Mouse (Mus musculus): ENCODE data around the gene Paxx. TPM values are rescaled to one million over a fixed set of nuclear protein-coding genes. Genes with fewer than 3 reads are reported as not detected.

Paxx gene
- polyA plus RNA-seq, 1 experiment from 2014 or later = 109 TPM

GRCm38 (mm10) chr2:25500576-25501405, 39.9 kb upstream of the Paxx start, which contains the start of gene Fbxw5:
Gene Fbxw5, plus strand, starts transcription at chr2:25500750.
- Histone ChIP-seq H3K4me2 (replicated peaks) (peak within 1 kb of the TSS; percentile 97), H3K27me3 (ENCODE audit: control insufficient read depth, insufficient read depth, low read length) (no peaks in the 10 kb centered on the region), H3K9ac (peak within 1 kb of the TSS; percentile 92), H3K9me3 (ENCODE audit: control insufficient read depth, low read length) (no peaks in the 10 kb centered on the region), H3K4me3 (replicated peaks; ENCODE audit: low read length) (peak within 1 kb of the TSS; percentile 71), H3K27ac (peak within 1 kb of the TSS; percentile 72), H3K36me3 (replicated peaks; ENCODE audit: control insufficient read depth, insufficient read depth) (peaks cover 34% of the 10 kb centered on the region), H3K4me1 (replicated peaks; ENCODE audit: control insufficient read depth, insufficient read depth, low read length) (peaks cover 11% of the 10 kb centered on the region)
- 1% methylated on average over 32 of the region's 44 CpGs for WGBS
- ATAC-seq (ENCODE audit: low FRiP score) = peak; percentile 87
- DNase-seq (ENCODE audit: low spot score) = peak; percentile 94

- H3K36me3 ChIP-seq (replicated peaks; ENCODE audit: control insufficient read depth, insufficient read depth) = peaks cover 27% of the 10 kb centered on the region
- DNase-seq (ENCODE audit: low spot score) (no peak), ATAC-seq (ENCODE audit: low FRiP score) (peak; percentile 41; the same call in 1 of the 2 replicates)
- H3K27ac ChIP-seq = 0 out of 2 replicates have a peak overlapping the region, but pooled peaks have one; percentile 34
- H3K4me3 ChIP-seq (replicated peaks; ENCODE audit: low read length) = peak overlapping the region; percentile 71
- no peaks in the 10 kb centered on the region for H3K9me3 ChIP-seq (ENCODE audit: control insufficient read depth, low read length)
- peaks cover 11% of the 10 kb centered on the region for H3K4me1 ChIP-seq (replicated peaks; ENCODE audit: control insufficient read depth, insufficient read depth, low read length)
- WGBS = 69% methylated on average over 6 of the region's 6 CpGs
- H3K9ac ChIP-seq = peak overlapping the region; percentile 32; the same call in 1 of the 2 replicates
- peak overlapping the region; percentile 50 for H3K4me2 ChIP-seq (replicated peaks)
- no peaks in the 10 kb centered on the region for H3K27me3 ChIP-seq (ENCODE audit: control insufficient read depth, insufficient read depth, low read length)
Observed at GRCm38 (mm10) chr2:25500071-25500575, 39.2 kb upstream of the Paxx start.

- no peak overlapping the region for H3K9ac ChIP-seq
- H3K27ac ChIP-seq = no peak overlapping the region
- no peak overlapping the region for H3K4me3 ChIP-seq (replicated peaks; ENCODE audit: low read length)
- H3K4me1 ChIP-seq (replicated peaks; ENCODE audit: control insufficient read depth, insufficient read depth, low read length) = peaks cover 11% of the 10 kb centered on the region
- WGBS = 73% methylated on average over 15 of the region's 15 CpGs
- DNase-seq (ENCODE audit: low spot score) (no peak), ATAC-seq (ENCODE audit: low FRiP score) (no peak)
- no peaks in the 10 kb centered on the region for H3K27me3 ChIP-seq (ENCODE audit: control insufficient read depth, insufficient read depth, low read length)
- H3K9me3 ChIP-seq (ENCODE audit: control insufficient read depth, low read length) = no peaks in the 10 kb centered on the region
- no peak overlapping the region for H3K4me2 ChIP-seq (replicated peaks)
- peaks cover 14% of the 10 kb centered on the region for H3K36me3 ChIP-seq (replicated peaks; ENCODE audit: control insufficient read depth, insufficient read depth)
Observed at GRCm38 (mm10) chr2:25498622-25499478, 38.0 kb upstream of the Paxx start.

GRCm38 (mm10) chr2:25497846-25498575, 37.1 kb upstream of the Paxx start:
- no peak for DNase-seq (ENCODE audit: low spot score)
- peaks cover 11% of the 10 kb centered on the region for H3K4me1 ChIP-seq (replicated peaks; ENCODE audit: control insufficient read depth, insufficient read depth, low read length)
- peak overlapping the region; percentile 43; the same call in 1 of the 2 replicates for H3K27ac ChIP-seq
- peaks cover 6% of the 10 kb centered on the region; the same call in 1 of the 2 replicates for H3K36me3 ChIP-seq (replicated peaks; ENCODE audit: control insufficient read depth, insufficient read depth)
- no peaks in the 10 kb centered on the region for H3K9me3 ChIP-seq (ENCODE audit: control insufficient read depth, low read length)
- no peak overlapping the region for H3K4me3 ChIP-seq (replicated peaks; ENCODE audit: low read length)
- no peak overlapping the region for H3K9ac ChIP-seq
- no peak overlapping the region for H3K4me2 ChIP-seq (replicated peaks)
- 58% methylated on average over 6 of the region's 6 CpGs for WGBS
- no peak for ATAC-seq (ENCODE audit: low FRiP score)
- H3K27me3 ChIP-seq (ENCODE audit: control insufficient read depth, insufficient read depth, low read length) = no peaks in the 10 kb centered on the region

- Histone ChIP-seq H3K36me3 (replicated peaks; ENCODE audit: control insufficient read depth, insufficient read depth) (no peaks in the 10 kb centered on the region), H3K4me1 (replicated peaks; ENCODE audit: control insufficient read depth, insufficient read depth, low read length) (peaks cover 3% of the 10 kb centered on the region), H3K4me2 (replicated peaks) (no peak overlapping the region), H3K27me3 (ENCODE audit: control insufficient read depth, insufficient read depth, low read length) (no peaks in the 10 kb centered on the region), H3K9ac (no peak overlapping the region), H3K9me3 (ENCODE audit: control insufficient read depth, low read length) (no peaks in the 10 kb centered on the region), H3K27ac (no peak overlapping the region), H3K4me3 (replicated peaks; ENCODE audit: low read length) (no peak overlapping the region)
- WGBS = 48% methylated on average over 4 of the region's 4 CpGs
- ATAC-seq (ENCODE audit: low FRiP score) (no peak), DNase-seq (ENCODE audit: low spot score) (peak; percentile 40)
Observed at GRCm38 (mm10) chr2:25496462-25496861, 35.6 kb upstream of the Paxx start.

- no peaks in the 10 kb centered on the region for H3K9me3 ChIP-seq (ENCODE audit: control insufficient read depth, low read length)
- H3K9ac ChIP-seq = no peak within 1 kb of the TSS
- H3K4me2 ChIP-seq (replicated peaks) = no peak within 1 kb of the TSS
- no peak within 1 kb of the TSS for H3K27ac ChIP-seq
- ATAC-seq (ENCODE audit: low FRiP score) (no peak), DNase-seq (ENCODE audit: low spot score) (no peak)
- WGBS = 89% methylated on average over 5 of the region's 5 CpGs
- H3K27me3 ChIP-seq (ENCODE audit: control insufficient read depth, insufficient read depth, low read length) = no peaks in the 10 kb centered on the region
- H3K36me3 ChIP-seq (replicated peaks; ENCODE audit: control insufficient read depth, insufficient read depth) = no peaks in the 10 kb centered on the region
- H3K4me1 ChIP-seq (replicated peaks; ENCODE audit: control insufficient read depth, insufficient read depth, low read length) = no peaks in the 10 kb centered on the region
- H3K4me3 ChIP-seq (replicated peaks; ENCODE audit: low read length) = no peak within 1 kb of the TSS
Observed at GRCm38 (mm10) chr2:25493476-25493961, 32.6 kb upstream of the Paxx start, which contains the start of gene Lcn12. Gene Lcn12, minus strand, starts transcription at chr2:25493911.

- Histone ChIP-seq H3K27me3 (ENCODE audit: control insufficient read depth, insufficient read depth, low read length) (no peaks in the 10 kb centered on the region), H3K36me3 (replicated peaks; ENCODE audit: control insufficient read depth, insufficient read depth) (no peaks in the 10 kb centered on the region), H3K9me3 (ENCODE audit: control insufficient read depth, low read length) (no peaks in the 10 kb centered on the region), H3K9ac (no peak overlapping the region), H3K4me3 (replicated peaks; ENCODE audit: low read length) (no peak overlapping the region), H3K27ac (no peak overlapping the region), H3K4me1 (replicated peaks; ENCODE audit: control insufficient read depth, insufficient read depth, low read length) (no peaks in the 10 kb centered on the region), H3K4me2 (replicated peaks) (no peak overlapping the region)
- ATAC-seq (ENCODE audit: low FRiP score) = no peak
- no peak for DNase-seq (ENCODE audit: low spot score)
- WGBS = 85% methylated on average over 5 of the region's 5 CpGs
Observed at GRCm38 (mm10) chr2:25492988-25493387, 32.1 kb upstream of the Paxx start.

- Histone ChIP-seq H3K9ac (no peak overlapping the region), H3K4me1 (replicated peaks; ENCODE audit: control insufficient read depth, insufficient read depth, low read length) (no peaks in the 10 kb centered on the region), H3K27ac (no peak overlapping the region), H3K36me3 (replicated peaks; ENCODE audit: control insufficient read depth, insufficient read depth) (no peaks in the 10 kb centered on the region), H3K4me2 (replicated peaks) (no peak overlapping the region), H3K27me3 (ENCODE audit: control insufficient read depth, insufficient read depth, low read length) (no peaks in the 10 kb centered on the region), H3K4me3 (replicated peaks; ENCODE audit: low read length) (no peak overlapping the region), H3K9me3 (ENCODE audit: control insufficient read depth, low read length) (no peaks in the 10 kb centered on the region)
- DNase-seq (ENCODE audit: low spot score) (no peak), ATAC-seq (ENCODE audit: low FRiP score) (no peak)
- 82% methylated on average over 7 of the region's 7 CpGs for WGBS
Observed at GRCm38 (mm10) chr2:25488671-25489068, 27.8 kb upstream of the Paxx start.
